Mouse (Mus musculus): ENCODE measurements around the gene Samd7. TPM values are rescaled to one million over a fixed set of nuclear protein-coding genes. Genes with fewer than 3 reads are reported as not detected.

The Samd7 gene
- total RNA-seq, 2 experiments from 2014 or later = not detected

Other genes with a start within 250 kb of the Samd7 start
- gene Mecom, start 198.3 kb upstream of the Samd7 start, total RNA-seq (2021) = 1 to 10 TPM; 2.2 to 5.0 TPM
- gene Actrt3, start 146.4 kb upstream of the Samd7 start, total RNA-seq (2021) = 1 to 10 TPM in 1 of 2 experiments, under 1 TPM in 1; 0.99 to 1.1 TPM
- 10 to 100 TPM; 11.1 to 15.3 TPM for gene Mynn, start 144.2 kb upstream of the Samd7 start, total RNA-seq (2021)
- gene Lrriq4, start 101.8 kb upstream of the Samd7 start, total RNA-seq (2021) = not detected
- gene Lrrc34, start 98.4 kb upstream of the Samd7 start, total RNA-seq (2021) = not detected
- gene Lrrc31, start 46.5 kb upstream of the Samd7 start, total RNA-seq (2021) = not detected
- gene Sec62, start 46.6 kb downstream of the Samd7 start, total RNA-seq (2021) = 100 to 1,000 TPM; 109 to 113 TPM
- under 1 TPM; 0.29 to 0.76 TPM for gene Gpr160, start 109.7 kb downstream of the Samd7 start, total RNA-seq (2021)
- 10 to 100 TPM; 32.1 to 42.0 TPM for gene Phc3, start 223.1 kb downstream of the Samd7 start, total RNA-seq (2021)
- gene Prkci, start 249.5 kb downstream of the Samd7 start, total RNA-seq (2021) = 10 to 100 TPM; 62.5 to 65.5 TPM